Mouse (Mus musculus) embryonic facial prominence, embryonic 12.5 days (tissue): ENCODE data around the gene Prdx4. TPM values are rescaled to one million over a fixed set of nuclear protein-coding genes. Genes with fewer than 3 reads are reported as not detected.

ENCODE experiments used
- polyA plus RNA-seq: library from polyadenylated mRNA; unstranded; fragments of >200 nt; fragmentation: Nextera tagmentation; extraction: Ambion mirVana; gene quantifications from 2 replicates; pipeline ENCODE4 v1.2.1, GENCODE M21; 2016

Gene Prdx4
- polyA plus RNA-seq, 1 experiment from 2014 or later: 253 TPM

Other genes starting within 250 kb of the Prdx4 start
- not detected in 2 replicates for gene Magea2, start 247.1 kb downstream of the Prdx4 start, polyA plus RNA-seq
- gene Cldn34b2, start 212.3 kb downstream of the Prdx4 start, polyA plus RNA-seq: not detected in 2 replicates
- gene Sat1, start 124.3 kb downstream of the Prdx4 start, polyA plus RNA-seq: 101 and 105 TPM in 2 replicates
- 32.2 and 32.5 TPM in 2 replicates for gene Acot9, start 78.3 kb downstream of the Prdx4 start, polyA plus RNA-seq